Mouse (Mus musculus) ES-E14 (cell line): ENCODE data around the gene Gm44503. TPM values are rescaled to one million over a fixed set of nuclear protein-coding genes. Genes with fewer than 3 reads are reported as not detected.

Source experiments
- DNase-seq: peaks from one replicate; pipeline ENCODE4 v3.0.0-alpha.2; 2013; ENCODE audit warnings: low read depth, low spot score
- H3K27ac ChIP-seq: 2 replicates; pipeline ENCODE4 v1.5.1; 2012; ENCODE audit warnings: low read depth, mild to moderate bottlenecking, low read length, moderate library complexity, mixed read lengths; ENCODE audit not compliant: poor library complexity, insufficient read depth, severe bottlenecking
- H3K36me3 ChIP-seq: 2 replicates; pipeline ENCODE4 v1.6.1; 2012; ENCODE audit warnings: mild to moderate bottlenecking, low read length, moderate library complexity, mixed read lengths; ENCODE audit not compliant: control insufficient read depth, poor library complexity, insufficient read depth, severe bottlenecking
- H3K4me1 ChIP-seq, 2 experiments: fragments of 150-350 bp in 1 of 2; sonication (generic) in 1 of 2; 2 replicates each; pipeline ENCODE4 v1.6.1; 2012; ENCODE audit warnings: low read length in 2 of 2, mild to moderate bottlenecking in 1 of 2, mixed read lengths in 1 of 2; ENCODE audit not compliant: control insufficient read depth in 2 of 2, insufficient read depth in 2 of 2, poor library complexity in 1 of 2
- H3K4me3 ChIP-seq, 2 experiments: fragments of 150-350 bp in 1 of 2; sonication (generic) in 1 of 2; 2 replicates each; pipeline ENCODE4 v1.5.1; 2012; ENCODE audit warnings: low read length in 2 of 2, low read depth in 1 of 2, mild to moderate bottlenecking in 1 of 2, mixed read lengths in 1 of 2; ENCODE audit not compliant: insufficient read depth in 1 of 2, poor library complexity in 1 of 2, severe bottlenecking in 1 of 2
- H3K9ac ChIP-seq: 2 replicates; pipeline ENCODE4 v1.6.1; 2012; ENCODE audit warnings: low read depth, mild to moderate bottlenecking, low read length, mixed read lengths; ENCODE audit not compliant: poor library complexity, insufficient read depth, severe bottlenecking
- H3K9me3 ChIP-seq: fragments of 150-350 bp; sonication (generic); 2 replicates; pipeline ENCODE4 v1.6.1; 2012; ENCODE audit warnings: low read depth, mild to moderate bottlenecking, low read length; ENCODE audit not compliant: control insufficient read depth, insufficient read depth
- CHD2 ChIP-seq: IDR thresholded peaks from 2 replicates; pipeline ENCODE4 v1.6.1; 2014; ENCODE audit warnings: mild to moderate bottlenecking, low read depth, low read length, inconsistent platforms
- HCFC1 ChIP-seq: IDR thresholded peaks from 2 replicates; pipeline ENCODE4 v1.6.1; 2012; ENCODE audit warnings: low read length, inconsistent platforms, borderline replicate concordance; ENCODE audit not compliant: insufficient read depth
- MAFK ChIP-seq: IDR thresholded peaks from 2 replicates; pipeline ENCODE4 v1.6.1; 2014; ENCODE audit warnings: mild to moderate bottlenecking, low read depth, low read length, inconsistent platforms; ENCODE audit not compliant: insufficient read depth
- ZC3H11A ChIP-seq: IDR thresholded peaks from 2 replicates; pipeline ENCODE4 v1.6.1; 2012; ENCODE audit warnings: low read depth, mild to moderate bottlenecking, inconsistent platforms, low read length, borderline replicate concordance
- ZNF384 ChIP-seq: IDR thresholded peaks from 2 replicates; pipeline ENCODE4 v1.6.1; 2012; ENCODE audit warnings: low read depth, low read length, inconsistent platforms
- in situ Hi-C, 2 experiments: fragments of 600-800 bp; cut with MboI; formaldehyde crosslinking; loops; one replicate each; pipeline ENCODE4 v1.15.1; 2025; ENCODE audit warnings: low sequenced_read_pairs in 2 of 2, inconsistent platforms in 1 of 2; ENCODE audit not compliant: unreplicated experiment in 2 of 2
- total RNA-seq: library from RNA; depleted of rRNA; stranded (reverse); fragments of 300-350 nt; gene quantifications from 2 replicates; pipeline ENCODE4 v1.2.3, GENCODE M21; 2012

The Gm44503 gene
- total RNA-seq, 1 experiment = 0.04 TPM

DNA sequence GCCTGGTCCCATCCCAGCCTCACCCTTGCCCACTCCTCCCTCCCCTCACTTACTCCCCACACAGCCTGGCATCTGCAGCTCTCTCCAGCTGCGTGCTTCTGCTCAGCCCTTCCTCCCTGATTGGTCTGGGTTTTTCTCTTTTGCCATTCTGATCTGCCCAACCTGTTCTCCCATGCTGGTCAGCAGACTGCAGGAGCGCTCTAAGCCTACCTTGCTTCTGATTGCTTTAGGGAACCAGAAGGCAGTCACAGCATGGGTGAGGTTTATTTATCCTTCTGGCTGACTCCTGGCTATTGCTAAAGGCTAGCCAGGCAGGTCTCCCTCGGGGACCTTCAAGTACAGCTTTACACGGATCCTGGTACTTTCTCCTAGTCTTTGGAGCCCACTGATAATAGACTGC, 72.8 kb downstream of the Gm44503 start:
- in situ Hi-C loops = no loop called here
- no peak overlapping the region for H3K27ac ChIP-seq
- TF ChIP-seq ZNF384 = no peak
- no peak for TF ChIP-seq MAFK
- no peak for TF ChIP-seq ZC3H11A
- no peak for TF ChIP-seq CHD2
- no peak for TF ChIP-seq HCFC1
- no peak overlapping the region for H3K9ac ChIP-seq
- H3K4me1 ChIP-seq = peaks cover 0 to 2% of the 10 kb centered on the region in 2 experiments; a peak in 1 of 4 replicates
- H3K4me3 ChIP-seq = no peak overlapping the region
- H3K9me3 ChIP-seq = no peaks in the 10 kb centered on the region
- peaks cover 11% of the 10 kb centered on the region for H3K36me3 ChIP-seq
- DNase-seq = no peak

DNA sequence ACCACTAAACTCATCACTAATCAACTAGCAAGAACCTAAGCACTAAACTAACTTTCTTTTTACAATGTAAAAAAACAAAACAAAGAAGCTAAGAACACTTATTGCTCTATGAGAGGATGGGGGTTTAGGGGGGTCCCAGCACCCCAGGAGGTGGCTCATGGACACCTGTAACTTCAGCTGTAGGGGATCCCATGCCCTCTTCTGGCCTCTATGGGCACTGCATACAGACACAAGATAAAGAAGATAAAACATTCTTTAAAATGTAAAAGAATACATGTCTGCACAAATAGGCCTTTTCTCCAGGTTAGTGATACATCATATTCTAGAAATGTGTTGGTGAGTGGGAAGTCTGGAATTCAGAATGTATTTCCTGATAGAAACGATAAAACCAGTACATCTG, 74.8 kb downstream of the Gm44503 start:
- no peak for TF ChIP-seq HCFC1
- no peak for TF ChIP-seq CHD2
- TF ChIP-seq ZNF384 = no peak
- TF ChIP-seq ZC3H11A = no peak
- TF ChIP-seq MAFK = no peak
- H3K9me3 ChIP-seq = no peaks in the 10 kb centered on the region
- peaks cover 0 to under 1% of the 10 kb centered on the region in 2 experiments; a peak in 1 of 4 replicates for H3K4me1 ChIP-seq
- DNase-seq = no peak
- H3K4me3 ChIP-seq = no peak overlapping the region
- H3K27ac ChIP-seq = no peak overlapping the region
- in situ Hi-C loops = no loop called here
- peaks cover 11% of the 10 kb centered on the region for H3K36me3 ChIP-seq
- H3K9ac ChIP-seq = no peak overlapping the region

GRCm38 (mm10) chr9:73039222-73039945, 80.7 kb downstream of the Gm44503 start:
- peaks cover 5% of the 10 kb centered on the region; the same call in 1 of the 2 replicates for H3K36me3 ChIP-seq
- in situ Hi-C loops = no loop called here
- H3K9me3 ChIP-seq = no peaks in the 10 kb centered on the region
- DNase-seq = peak; percentile 77
- H3K4me1 ChIP-seq = no peaks in the 10 kb centered on the region; a peak in 1 of 4 replicates
- H3K27ac ChIP-seq = peak overlapping the region; percentile 51; the same call in 1 of the 2 replicates
- TF ChIP-seq MAFK = peak; percentile 12; the same call in 1 of the 2 replicates
- TF ChIP-seq ZC3H11A = no peak
- H3K9ac ChIP-seq = peak overlapping the region; percentile 92
- peak overlapping the region; percentile 72 to 88 for H3K4me3 ChIP-seq

DNA sequence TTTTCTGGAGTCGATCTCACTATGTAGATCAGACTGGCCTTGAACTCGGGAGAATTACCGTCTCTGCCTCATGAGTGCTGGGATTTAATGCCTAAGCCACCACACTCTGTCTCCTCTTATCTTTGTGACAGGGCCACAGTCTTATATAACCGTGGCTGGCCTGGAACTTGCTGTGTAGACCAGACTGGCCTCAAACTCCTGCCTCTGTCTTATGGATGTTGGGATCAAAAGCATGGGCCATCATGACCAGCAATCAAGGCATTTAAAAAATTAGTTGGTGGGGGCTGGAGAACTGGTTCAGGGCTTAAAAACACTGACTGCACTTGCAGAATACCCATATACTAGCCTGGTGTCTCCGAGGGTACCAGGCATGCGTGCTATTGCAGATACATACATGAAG, 81.4 kb downstream of the Gm44503 start, which contains the start of gene Pigb:
Gene Pigb (minus strand): TSS at position 299 of the 400 bp plus-strand sequence.
- no peak for DNase-seq
- H3K4me1 ChIP-seq = no peaks in the 10 kb centered on the region; a peak in 1 of 4 replicates
- in situ Hi-C loops = no loop called here
- peak within 1 kb of the TSS; percentile 72 to 88 for H3K4me3 ChIP-seq
- H3K27ac ChIP-seq = peak within 1 kb of the TSS; percentile 51; the same call in 1 of the 2 replicates
- no peak for TF ChIP-seq MAFK
- TF ChIP-seq CHD2 = no peak
- TF ChIP-seq ZNF384 = no peak
- no peak for TF ChIP-seq HCFC1
- no peak for TF ChIP-seq ZC3H11A
- peaks cover 5% of the 10 kb centered on the region; the same call in 1 of the 2 replicates for H3K36me3 ChIP-seq
- H3K9ac ChIP-seq = peak within 1 kb of the TSS; percentile 92
- H3K9me3 ChIP-seq = no peaks in the 10 kb centered on the region
